In genomic region chr10:81165118-81165517, GRCm38 (mm10) we compare ENCODE assay signal across 20 mouse cellular contexts. TPM values are rescaled to one million over a fixed set of nuclear protein-coding genes. Genes with fewer than 3 reads are reported as not detected.
DNase-seq lines count a peak whose midpoint lies in the region; ATAC-seq and TF ChIP-seq lines count a peak whose summit lies in the region.
"Had no signal": no experiment of that assay in that cellular context is flagged by ENCODE, and none has a peak within 500 bp of the region (broad histone marks: within the 10 kb centered on the region; RNA-seq: fewer than 3 reads in every experiment).

No protein-coding gene starts in this region.

- TF ChIP-seq POLR2A in kidney, adult 2 months (IDR thresholded peaks at IDR 0.05; ENCODE audit: low read depth, low read length): no peak

- 33% methylated on average over 8 of the region's 8 CpGs for WGBS in kidney, adult 2 months
- WGBS in kidney, embryonic 15.5 days: 36% methylated on average over 8 of the region's 8 CpGs

- ATAC-seq in kidney, embryonic 15.5 days (replicated peaks; ENCODE audit: low FRiP score): no peak
- ATAC-seq in megakaryocyte, adult 5-6 weeks (ENCODE audit: poor library complexity, severe bottlenecking): no peak
- ATAC-seq: hindbrain, postnatal 0 days had no signal

- H3K9me3 ChIP-seq in kidney, embryonic 15.5 days (replicated peaks): no peaks in the 10 kb centered on the region
- no peaks in the 10 kb centered on the region for H3K9me3 ChIP-seq in megakaryocyte, embryonic 14.5 days
- H3K9me3 ChIP-seq: G1E had no signal

- no peaks in the 10 kb centered on the region for H3K36me3 ChIP-seq in kidney, adult 2 months (ENCODE audit: control insufficient read depth, insufficient read depth, low read length)
- H3K36me3 ChIP-seq in kidney, embryonic 15.5 days: peaks cover 49% of the 10 kb centered on the region
- H3K36me3 ChIP-seq in megakaryocyte, embryonic 14.5 days (replicated peaks; ENCODE audit: low read length): peaks cover 54% of the 10 kb centered on the region

- no peaks in the 10 kb centered on the region for H3K27me3 ChIP-seq in kidney, adult 2 months (replicated peaks; ENCODE audit: control insufficient read depth, insufficient read depth, low read length)
- H3K27me3 ChIP-seq in kidney, embryonic 15.5 days: no peaks in the 10 kb centered on the region
- H3K27me3 ChIP-seq in megakaryocyte, embryonic 14.5 days (replicated peaks): no peaks in the 10 kb centered on the region

- H3K4me3 ChIP-seq in kidney, adult 2 months (ENCODE audit: insufficient read depth, low read depth, low read length): no peak overlapping the region
- no peak overlapping the region for H3K4me3 ChIP-seq in kidney, embryonic 15.5 days (replicated peaks)
- H3K4me3 ChIP-seq in megakaryocyte, embryonic 14.5 days (replicated peaks): peak overlapping the region; percentile 24
- H3K4me3 ChIP-seq: layer of hippocampus, adult 2 months had no signal

- no peak for TF ChIP-seq CTCF in kidney, adult 2 months (conservative IDR thresholded peaks at IDR 0.05; ENCODE audit: insufficient read depth, insufficient read length, low read depth, low read length)

- H3K9ac ChIP-seq in kidney, embryonic 15.5 days: no peak overlapping the region

- no peak overlapping the region for H3K4me2 ChIP-seq in kidney, embryonic 15.5 days

- peak; percentile 44 for DNase-seq in kidney, adult 2 months
- DNase-seq in cerebellum, postnatal 14 days: peak; percentile 51 to 58
- no peak for DNase-seq in urinary bladder, adult 18-20 months (ENCODE audit: low spot score in 2 of 2)
- DNase-seq in Muller cell, postnatal 12 days (ENCODE audit: inconsistent ontology term): no peak
- DNase-seq: adrenal gland, postnatal 36 days; gastrocnemius, postnatal 14 days; kidney, adult 9 months; midbrain, embryonic 14.5 days; right cerebral cortex, postnatal 14 days; thymus, postnatal 4 days had no signal

- H3K4me1 ChIP-seq in kidney, adult 2 months (ENCODE audit: control insufficient read depth, insufficient read depth, low read length): peaks cover 15% of the 10 kb centered on the region; the same call in 1 of the 2 replicates
- H3K4me1 ChIP-seq in kidney, embryonic 15.5 days: peaks cover 52% of the 10 kb centered on the region
- H3K4me1 ChIP-seq in megakaryocyte, embryonic 14.5 days: peaks cover 82% of the 10 kb centered on the region

- no peak overlapping the region for H3K27ac ChIP-seq in kidney, adult 2 months (ENCODE audit: insufficient read depth, low read depth, low read length)
- H3K27ac ChIP-seq in kidney, embryonic 15.5 days: no peak overlapping the region
- H3K27ac ChIP-seq: hindbrain, postnatal 0 days; layer of hippocampus, adult 2 months had no signal

RNA-seq across cellular contexts. Expression of gene Pias4, which starts 2.6 kb away (rescaled TPM):
- 34.6 and 36.8 TPM in 2 replicates for polyA plus RNA-seq in kidney, adult 2 months (2012; rRNA removed)
- 48.6 and 51.2 TPM in 2 replicates for polyA plus RNA-seq in kidney, embryonic 15.5 days (2015; fragmentation: Nextera tagmentation; extraction: Ambion mirVana)
- polyA plus RNA-seq in megakaryocyte, embryonic 14.5 days (2012; ENCODE audit: insufficient read depth, low replicate concordance): 95.2 and 184 TPM in 2 replicates
- 10.1 and 13.7 TPM in 2 replicates for total RNA-seq in megakaryocyte, adult 5-6 weeks (2015)
- total RNA-seq in megakaryocyte, adult 5-6 weeks (2017): 12.9 and 13.3 TPM in 2 replicates

RNA-seq across cellular contexts. Expression of gene Eef2, which starts 11.3 kb away (rescaled TPM):
- 1,330 and 1,454 TPM in 2 replicates for polyA plus RNA-seq in kidney, adult 2 months (2012; rRNA removed)
- polyA plus RNA-seq in kidney, embryonic 15.5 days (2015; fragmentation: Nextera tagmentation; extraction: Ambion mirVana): 563 and 597 TPM in 2 replicates
- polyA plus RNA-seq in megakaryocyte, embryonic 14.5 days (2012; ENCODE audit: insufficient read depth, low replicate concordance): 439 and 1,295 TPM in 2 replicates
- total RNA-seq in megakaryocyte, adult 5-6 weeks (2015): 394 and 408 TPM in 2 replicates
- total RNA-seq in megakaryocyte, adult 5-6 weeks (2017): 983 and 1,066 TPM in 2 replicates

RNA-seq across cellular contexts. Expression of gene Dapk3, which starts 17.7 kb away (rescaled TPM):
- 52.9 and 54.0 TPM in 2 replicates for polyA plus RNA-seq in kidney, adult 2 months (2012; rRNA removed)
- 41.0 and 47.9 TPM in 2 replicates for polyA plus RNA-seq in kidney, embryonic 15.5 days (2015; fragmentation: Nextera tagmentation; extraction: Ambion mirVana)
- 168 TPM in 2 replicates for polyA plus RNA-seq in megakaryocyte, embryonic 14.5 days (2012; ENCODE audit: insufficient read depth, low replicate concordance)
- 9.8 and 12.7 TPM in 2 replicates for total RNA-seq in megakaryocyte, adult 5-6 weeks (2015)
- 27.5 and 36.6 TPM in 2 replicates for total RNA-seq in megakaryocyte, adult 5-6 weeks (2017)

RNA-seq across cellular contexts. Expression of gene 4930442H23Rik, which starts 18.5 kb away (rescaled TPM):
- not detected in 2 replicates for polyA plus RNA-seq in kidney, adult 2 months (2012; rRNA removed)
- polyA plus RNA-seq in kidney, embryonic 15.5 days (2015; fragmentation: Nextera tagmentation; extraction: Ambion mirVana): not detected in 2 replicates
- polyA plus RNA-seq in megakaryocyte, embryonic 14.5 days (2012; ENCODE audit: insufficient read depth, low replicate concordance): not detected in 2 replicates
- total RNA-seq in megakaryocyte, adult 5-6 weeks (2015): not detected in 2 replicates
- total RNA-seq in megakaryocyte, adult 5-6 weeks (2017): not detected in 2 replicates
- total RNA-seq: adrenal gland, postnatal 36 days; G1E; gastrocnemius, postnatal 14 days; heart, postnatal 25 days; hindbrain, postnatal 0 days; layer of hippocampus, adult 2 months; left cerebral cortex, adult 18-20 months had no signal
- polyA plus RNA-seq: G1E; limb, embryonic 14.5 days; lung, embryonic 16.5 days; midbrain, embryonic 14.5 days had no signal

RNA-seq across cellular contexts. Expression of gene Zbtb7a, which starts 30.1 kb away (rescaled TPM):
- 36.0 and 37.1 TPM in 2 replicates for polyA plus RNA-seq in kidney, adult 2 months (2012; rRNA removed)
- 25.6 and 26.6 TPM in 2 replicates for polyA plus RNA-seq in kidney, embryonic 15.5 days (2015; fragmentation: Nextera tagmentation; extraction: Ambion mirVana)
- 100.0 and 136 TPM in 2 replicates for polyA plus RNA-seq in megakaryocyte, embryonic 14.5 days (2012; ENCODE audit: insufficient read depth, low replicate concordance)
- total RNA-seq in megakaryocyte, adult 5-6 weeks (2015): 25.0 and 27.0 TPM in 2 replicates
- 8.8 and 14.5 TPM in 2 replicates for total RNA-seq in megakaryocyte, adult 5-6 weeks (2017)

Comparison
In these comparisons a context has a peak if more than half of its experiments do, and no peak if none do; other contexts are left out.
1. DNase-seq: peak in kidney, adult 2 months (single experiment) and cerebellum, postnatal 14 days (2 of 2); none in urinary bladder, adult 18-20 months (0 of 2) and Muller cell, postnatal 12 days (single experiment).